Mouse (Mus musculus) limb, embryonic 14.5 days (tissue): ENCODE data around the gene Gm17606. TPM values are rescaled to one million over a fixed set of nuclear protein-coding genes. Genes with fewer than 3 reads are reported as not detected.
A peak's percentile ranks its signal among the peaks of the same experiment; 100 is the strongest.

ENCODE experiments used
- ATAC-seq: fragments of 200-750 bp; cut with Nextera tagmentation; 2 replicates; pipeline ENCODE4 v1.8.0; 2017; ENCODE audit warnings: low read depth, moderate number of reproducible peaks, moderate TSS enrichment; ENCODE audit not compliant: low FRiP score
- DNase-seq: peaks from one replicate; pipeline ENCODE4 v3.0.0-alpha.2; 2015; ENCODE audit warnings: low spot score
- H3K27ac ChIP-seq: fragments of 300-500 bp; sonication (generic); replicated peaks from 2 replicates; pipeline ENCODE4 v1.5.1; 2014; ENCODE audit warnings: low read depth, mild to moderate bottlenecking, low read length, moderate library complexity, mixed read lengths
- H3K27me3 ChIP-seq: fragments of 300-500 bp; sonication (generic); 2 replicates; pipeline ENCODE4 v1.6.1; 2014; ENCODE audit warnings: low read length, mixed read lengths; ENCODE audit not compliant: control insufficient read depth, insufficient read depth
- H3K36me3 ChIP-seq: fragments of 300-500 bp; sonication (generic); 2 replicates; pipeline ENCODE4 v1.6.1; 2014; ENCODE audit warnings: mild to moderate bottlenecking, low read length, moderate library complexity, mixed read lengths; ENCODE audit not compliant: control insufficient read depth, insufficient read depth
- H3K4me1 ChIP-seq: fragments of 300-500 bp; sonication (generic); 2 replicates; pipeline ENCODE4 v1.6.1; 2014; ENCODE audit warnings: antibody characterized with exemption, low read length, mixed read lengths; ENCODE audit not compliant: control insufficient read depth, insufficient read depth
- H3K4me2 ChIP-seq: fragments of 300-500 bp; sonication (generic); replicated peaks from 2 replicates; pipeline ENCODE4 v1.6.1; 2014; ENCODE audit warnings: low read depth, mild to moderate bottlenecking, low read length, moderate library complexity; ENCODE audit not compliant: severe bottlenecking
- H3K4me3 ChIP-seq: fragments of 300-500 bp; sonication (generic); replicated peaks from 2 replicates; pipeline ENCODE4 v1.5.1; 2014; ENCODE audit warnings: low read length
- H3K9ac ChIP-seq: fragments of 300-500 bp; sonication (generic); 2 replicates; pipeline ENCODE4 v1.6.1; 2014; ENCODE audit warnings: mild to moderate bottlenecking, low read depth, low read length, moderate library complexity; ENCODE audit not compliant: severe bottlenecking
- H3K9me3 ChIP-seq: fragments of 300-500 bp; sonication (generic); 2 replicates; pipeline ENCODE4 v1.6.1; 2016; ENCODE audit warnings: low read length; ENCODE audit not compliant: control insufficient read depth
- POLR2A ChIP-seq: fragments of 200-500 bp; IDR thresholded peaks from 2 replicates; pipeline ENCODE4 v1.8.0; 2012; ENCODE audit warnings: inconsistent platforms, mild to moderate bottlenecking, moderate library complexity, borderline replicate concordance; ENCODE audit not compliant: insufficient read depth, insufficient read length; ENCODE audit errors: extremely low read depth
- WGBS: fragments of 180-500 bp; shearing (Covaris S2); extraction: QIAGEN DNeasy Blood & Tissue Kit; methylation state at CpG from one replicate; pipeline ENCODE4 v1.1.7; 2014; 5-methylcytosine and 5-hydroxymethylcytosine counted together
- polyA plus RNA-seq, 2 experiments: library from polyadenylated mRNA; depleted of rRNA in 1 of 2; stranded (reverse) in 1 of 2; unstranded in 1 of 2; fragments of >200 nt; fragmentation: Nextera tagmentation in 1 of 2; extraction: Ambion mirVana in 1 of 2; gene quantifications; 2 replicates each; pipeline versions ENCODE4 v1.2.1 to v1.2.3; 2012 to 2014

The Gm17606 gene
- not detected in 2 replicates for polyA plus RNA-seq (2012; rRNA removed)
- not detected in 2 replicates for polyA plus RNA-seq (2014; fragmentation: Nextera tagmentation; extraction: Ambion mirVana)

DNA sequence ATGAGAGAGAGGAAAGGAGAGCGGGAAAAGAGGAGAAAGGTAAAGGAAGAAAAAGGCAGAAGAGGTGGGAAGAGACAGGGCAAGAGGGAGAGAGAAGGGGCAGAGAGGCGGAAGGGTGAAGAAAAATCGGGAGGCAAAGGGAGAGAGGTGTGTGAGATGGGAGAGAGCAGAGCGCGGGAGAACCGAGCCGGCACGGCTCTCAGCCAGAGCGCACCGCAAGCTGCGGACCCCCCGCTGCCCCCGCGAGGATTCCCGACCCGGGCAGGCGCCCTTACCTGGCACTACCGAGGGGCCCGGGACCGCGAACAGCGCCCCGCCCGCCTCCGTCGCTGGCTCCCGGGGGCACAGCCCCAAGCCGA, at the start of gene Gm17606:
TSS of gene Gm17606 (plus strand) at position 7 of the 359 bp plus-strand sequence.
- H3K4me1 ChIP-seq = peaks cover 10% of the 10 kb centered on the region
- peaks cover 66% of the 10 kb centered on the region for H3K36me3 ChIP-seq
- ATAC-seq (peak; percentile 27), DNase-seq (no peak)
- TF ChIP-seq POLR2A = no peak
- H3K27ac ChIP-seq = peak within 1 kb of the TSS; percentile 63
- no peaks in the 10 kb centered on the region for H3K9me3 ChIP-seq
- peak within 1 kb of the TSS; percentile 81 for H3K9ac ChIP-seq
- 0% methylated on average over 8 of the region's 28 CpGs for WGBS
- H3K27me3 ChIP-seq = no peaks in the 10 kb centered on the region
- H3K4me2 ChIP-seq = peak within 1 kb of the TSS; percentile 88
- peak within 1 kb of the TSS; percentile 77 for H3K4me3 ChIP-seq

GRCm38 (mm10) chr14:54591056-54591455, 49.7 kb upstream of the Gm17606 start:
- H3K4me3 ChIP-seq = no peak overlapping the region
- WGBS = 89% methylated on average over 16 of the region's 16 CpGs
- H3K27ac ChIP-seq = no peak overlapping the region
- TF ChIP-seq POLR2A = no peak
- no peak overlapping the region for H3K4me2 ChIP-seq
- H3K36me3 ChIP-seq = peaks cover 33% of the 10 kb centered on the region
- H3K4me1 ChIP-seq = no peaks in the 10 kb centered on the region
- no peak overlapping the region for H3K9ac ChIP-seq
- DNase-seq (no peak), ATAC-seq (no peak)
- no peaks in the 10 kb centered on the region for H3K27me3 ChIP-seq
- H3K9me3 ChIP-seq = no peaks in the 10 kb centered on the region

GRCm38 (mm10) chr14:54592319-54592934, 48.3 kb upstream of the Gm17606 start:
- Histone ChIP-seq H3K4me3 (no peak overlapping the region), H3K4me1 (no peaks in the 10 kb centered on the region), H3K36me3 (peaks cover 28% of the 10 kb centered on the region; the same call in 1 of the 2 replicates), H3K27ac (no peak overlapping the region; the same call in 1 of the 2 replicates), H3K9me3 (no peaks in the 10 kb centered on the region), H3K9ac (peak overlapping the region; percentile 9; the same call in 1 of the 2 replicates), H3K27me3 (no peaks in the 10 kb centered on the region), H3K4me2 (no peak overlapping the region)
- WGBS = 59% methylated on average over 10 of the region's 10 CpGs
- ATAC-seq (no peak), DNase-seq (no peak)
- TF ChIP-seq POLR2A = no peak

DNA sequence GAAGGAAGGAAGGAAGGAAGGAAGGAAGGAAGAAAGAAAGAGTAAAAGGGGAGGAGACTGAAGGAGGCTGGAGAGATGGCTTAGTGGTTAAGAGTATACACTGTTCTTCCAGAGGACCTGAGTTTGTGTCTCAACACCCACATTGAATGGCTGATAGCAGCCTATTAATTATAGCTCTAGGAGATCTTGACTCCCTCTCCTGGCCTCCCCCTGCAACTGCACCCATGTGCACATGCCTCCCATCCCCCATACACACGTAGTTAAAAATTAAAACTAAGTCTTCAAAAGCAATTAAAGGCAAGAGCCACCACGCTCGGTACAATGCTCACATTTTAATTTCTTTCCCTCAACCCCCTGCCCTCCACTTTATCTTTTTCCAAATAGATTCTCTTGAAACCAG, 46.7 kb upstream of the Gm17606 start:
- no peaks in the 10 kb centered on the region for H3K27me3 ChIP-seq
- DNase-seq (no peak), ATAC-seq (no peak)
- peaks cover 28% of the 10 kb centered on the region; the same call in 1 of the 2 replicates for H3K36me3 ChIP-seq
- no peak overlapping the region for H3K4me2 ChIP-seq
- no peaks in the 10 kb centered on the region for H3K9me3 ChIP-seq
- H3K27ac ChIP-seq = no peak overlapping the region
- no peak overlapping the region for H3K4me3 ChIP-seq
- no peaks in the 10 kb centered on the region for H3K4me1 ChIP-seq
- TF ChIP-seq POLR2A = no peak
- WGBS = 90% methylated on average over 3 of the region's 3 CpGs
- no peak overlapping the region for H3K9ac ChIP-seq

DNA sequence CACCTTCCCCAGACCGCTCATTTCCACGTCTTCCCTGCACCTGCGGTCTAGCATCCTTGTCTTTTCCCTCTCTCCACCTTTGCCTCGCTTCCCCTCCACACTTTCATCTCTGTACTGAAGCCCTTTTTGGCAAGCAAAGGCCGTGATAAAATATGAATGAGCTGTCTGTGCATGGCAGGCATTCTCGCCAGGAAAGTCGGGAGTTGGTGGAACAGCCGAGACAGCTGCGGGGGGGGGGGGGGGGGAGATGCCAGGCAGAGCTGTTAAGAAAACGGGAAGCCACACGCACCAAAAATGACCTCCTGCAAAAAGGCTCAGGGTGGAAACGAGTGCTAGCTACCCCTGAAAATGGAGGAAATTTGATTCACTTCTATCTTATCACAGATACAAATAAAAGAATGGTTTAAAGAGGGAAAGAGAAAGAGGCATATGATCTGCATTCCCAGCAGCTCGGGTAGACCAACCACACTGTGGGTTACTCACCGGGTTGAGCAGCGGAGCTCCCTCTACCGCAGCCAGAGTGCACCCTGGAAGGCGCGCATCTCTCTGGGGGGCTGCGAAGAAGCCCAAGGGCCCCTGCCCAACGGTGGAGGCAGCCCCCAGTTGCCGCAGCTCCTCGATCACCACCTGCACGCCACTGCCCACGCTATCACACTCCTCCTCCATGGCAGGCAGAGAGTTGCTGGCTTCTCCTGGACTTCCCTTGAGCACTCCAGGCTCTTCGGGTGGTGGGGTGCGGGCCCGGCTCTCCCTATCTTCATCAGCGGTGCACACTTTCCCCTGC, 45.9 kb upstream of the Gm17606 start:
- no peak overlapping the region for H3K9ac ChIP-seq
- peaks cover 28% of the 10 kb centered on the region; the same call in 1 of the 2 replicates for H3K36me3 ChIP-seq
- ATAC-seq (no peak), DNase-seq (no peak)
- H3K4me3 ChIP-seq = no peak overlapping the region
- H3K9me3 ChIP-seq = no peaks in the 10 kb centered on the region
- H3K4me1 ChIP-seq = no peaks in the 10 kb centered on the region
- H3K4me2 ChIP-seq = no peak overlapping the region
- WGBS = 71% methylated on average over 28 of the region's 28 CpGs
- H3K27me3 ChIP-seq = no peaks in the 10 kb centered on the region
- no peak overlapping the region for H3K27ac ChIP-seq
- TF ChIP-seq POLR2A = no peak
